Mouse (Mus musculus) lung, embryonic 15.5 days (tissue): ENCODE measurements at regions not wholly inside any gene's neighbourhood (a gene's known extent, or its start where the extent isn't known, plus 50 kb on each side); places are given as distances from the start of the nearest gene placed in this dataset.
A peak's percentile ranks its signal among the peaks of the same experiment; 100 is the strongest.
"Not testable (repeated sequence)": the region's sequence is repeated elsewhere in the genome, so short reads cannot be mapped to it uniquely, and the experiment has no call there.

Experiments used
- ATAC-seq: fragments of 200-750 bp; cut with Nextera tagmentation; 2 replicates; pipeline ENCODE4 v1.8.0; 2017; ENCODE audit warnings: moderate number of reproducible peaks, borderline replicate concordance; ENCODE audit not compliant: low FRiP score, low TSS enrichment; ENCODE audit errors: extremely low read depth
- H3K27ac ChIP-seq: fragments of 300-500 bp; sonication (generic); 2 replicates; pipeline ENCODE4 v1.5.1; 2015; ENCODE audit warnings: moderate library complexity, mild to moderate bottlenecking, inconsistent platforms
- H3K27me3 ChIP-seq: fragments of 300-500 bp; sonication (generic); 2 replicates; pipeline ENCODE4 v1.6.1; 2015; ENCODE audit warnings: inconsistent platforms
- H3K36me3 ChIP-seq: fragments of 300-500 bp; sonication (generic); 2 replicates; pipeline ENCODE4 v1.6.1; 2015; ENCODE audit warnings: inconsistent platforms
- H3K4me1 ChIP-seq: fragments of 300-500 bp; sonication (generic); 2 replicates; pipeline ENCODE4 v1.6.1; 2015; ENCODE audit warnings: inconsistent platforms
- H3K4me2 ChIP-seq: fragments of 300-500 bp; sonication (generic); 2 replicates; pipeline ENCODE4 v1.6.1; 2015; ENCODE audit warnings: inconsistent platforms, mild to moderate bottlenecking, moderate library complexity
- H3K4me3 ChIP-seq: fragments of 300-500 bp; sonication (generic); 2 replicates; pipeline ENCODE4 v1.5.1; 2015; ENCODE audit warnings: mild to moderate bottlenecking, inconsistent platforms
- H3K9ac ChIP-seq: fragments of 300-500 bp; sonication (generic); 2 replicates; pipeline ENCODE4 v1.6.1; 2015; ENCODE audit warnings: inconsistent platforms
- H3K9me3 ChIP-seq: fragments of 300-500 bp; sonication (generic); 2 replicates; pipeline ENCODE4 v1.6.1; 2016; ENCODE audit warnings: inconsistent platforms
- WGBS: fragments of 180-500 bp; shearing (Covaris S2); methylation state at CpG from one replicate; pipeline ENCODE4 v1.1.7; 2015; 5-methylcytosine and 5-hydroxymethylcytosine counted together

GRCm38 (mm10) chr12:106311320-106311825 is 301.3 kb downstream of the Vrk1 start:
- Histone ChIP-seq H3K36me3 (no peaks in the 10 kb centered on the region), H3K4me2 (peak overlapping the region; percentile 79), H3K27me3 (peaks cover 25% of the 10 kb centered on the region), H3K9me3 (no peaks in the 10 kb centered on the region), H3K4me3 (peak overlapping the region; percentile 44), H3K27ac (no peak overlapping the region), H3K4me1 (no peaks in the 10 kb centered on the region), H3K9ac (peak overlapping the region; percentile 34; the same call in 1 of the 2 replicates)
- WGBS, result 46% methylated on average over 7 of the region's 7 CpGs
- no peak for ATAC-seq

GRCm38 (mm10) chr12:106311831-106312600 is 302.0 kb downstream of the Vrk1 start:
- H3K4me2 ChIP-seq, result no peak overlapping the region
- no peak overlapping the region for H3K27ac ChIP-seq
- H3K27me3 ChIP-seq, result peaks cover 18% of the 10 kb centered on the region
- no peaks in the 10 kb centered on the region for H3K36me3 ChIP-seq
- no peaks in the 10 kb centered on the region for H3K9me3 ChIP-seq
- H3K4me1 ChIP-seq, result no peaks in the 10 kb centered on the region
- no peak for ATAC-seq
- no peak overlapping the region for H3K9ac ChIP-seq
- WGBS, result 85% methylated on average over 17 of the region's 17 CpGs
- no peak overlapping the region for H3K4me3 ChIP-seq

GRCm38 (mm10) chr12:106317738-106318137 is 307.7 kb downstream of the Vrk1 start:
- Histone ChIP-seq H3K9me3 (no peaks in the 10 kb centered on the region), H3K4me3 (no peak overlapping the region), H3K27ac (no peak overlapping the region), H3K36me3 (no peaks in the 10 kb centered on the region), H3K9ac (no peak overlapping the region), H3K27me3 (no peaks in the 10 kb centered on the region), H3K4me2 (no peak overlapping the region), H3K4me1 (no peaks in the 10 kb centered on the region)
- 68% methylated on average over 16 of the region's 16 CpGs for WGBS
- no peak for ATAC-seq

- 75% methylated on average over 7 of the region's 7 CpGs for WGBS
- no peaks in the 10 kb centered on the region for H3K27me3 ChIP-seq
- no peak overlapping the region for H3K9ac ChIP-seq
- H3K4me3 ChIP-seq, result no peak overlapping the region
- H3K4me2 ChIP-seq, result no peak overlapping the region
- no peak overlapping the region for H3K27ac ChIP-seq
- no peaks in the 10 kb centered on the region for H3K4me1 ChIP-seq
- H3K36me3 ChIP-seq, result no peaks in the 10 kb centered on the region
- ATAC-seq, result no peak
- H3K9me3 ChIP-seq, result no peaks in the 10 kb centered on the region
These were observed 311.5 kb downstream of the Vrk1 start for GRCm38 (mm10) chr12:106321511-106321910.

- H3K36me3 ChIP-seq, result no peaks in the 10 kb centered on the region
- 58% methylated on average over 4 of the region's 4 CpGs for WGBS
These were observed 316.6 kb downstream of the Vrk1 start for GRCm38 (mm10) chr12:106326611-106327010.

GRCm38 (mm10) chr12:106327351-106327750 is 317.3 kb downstream of the Vrk1 start:
- H3K9ac ChIP-seq, result no peak overlapping the region
- no peak overlapping the region for H3K4me2 ChIP-seq
- H3K27me3 ChIP-seq, result no peaks in the 10 kb centered on the region
- H3K4me3 ChIP-seq, result no peak overlapping the region
- no peaks in the 10 kb centered on the region for H3K36me3 ChIP-seq
- no peaks in the 10 kb centered on the region for H3K4me1 ChIP-seq
- H3K27ac ChIP-seq, result no peak overlapping the region
- 52% methylated on average over 5 of the region's 5 CpGs for WGBS
- no peak for ATAC-seq
- no peaks in the 10 kb centered on the region for H3K9me3 ChIP-seq

More at GRCm38 (mm10) chr12:106326611-106327010, 316.6 kb downstream of the Vrk1 start:
- no peaks in the 10 kb centered on the region for H3K4me1 ChIP-seq
- H3K9me3 ChIP-seq, result no peaks in the 10 kb centered on the region
- no peak for ATAC-seq
- H3K9ac ChIP-seq, result no peak overlapping the region
- H3K4me2 ChIP-seq, result no peak overlapping the region
- H3K27me3 ChIP-seq, result no peaks in the 10 kb centered on the region
- no peak overlapping the region for H3K4me3 ChIP-seq
- H3K27ac ChIP-seq, result no peak overlapping the region

GRCm38 (mm10) chr12:106357867-106358266 is 347.8 kb downstream of the Vrk1 start:
- H3K27ac ChIP-seq, result no peak overlapping the region
- WGBS, result 85% methylated on average over 9 of the region's 9 CpGs
- no peaks in the 10 kb centered on the region for H3K4me1 ChIP-seq
- H3K4me2 ChIP-seq, result no peak overlapping the region
- no peak for ATAC-seq
- no peaks in the 10 kb centered on the region for H3K36me3 ChIP-seq
- no peak overlapping the region for H3K4me3 ChIP-seq
- no peaks in the 10 kb centered on the region for H3K27me3 ChIP-seq
- H3K9me3 ChIP-seq, result no peaks in the 10 kb centered on the region
- H3K9ac ChIP-seq, result no peak overlapping the region

GRCm38 (mm10) chr12:106361646-106362045 is 351.6 kb downstream of the Vrk1 start:
- 47% methylated on average over 7 of the region's 7 CpGs for whole genome bisulfite sequencing
- not testable (repeated sequence) for H3K36me3 ChIP-seq, H3K27me3 ChIP-seq, H3K4me1 ChIP-seq, H3K4me2 ChIP-seq, ATAC-seq, H3K4me3 ChIP-seq, H3K9ac ChIP-seq, H3K27ac ChIP-seq, H3K9me3 ChIP-seq

- Histone ChIP-seq H3K9me3 (no peaks in the 10 kb centered on the region), H3K4me2 (no peak overlapping the region), H3K4me3 (no peak overlapping the region), H3K27ac (no peak overlapping the region), H3K9ac (no peak overlapping the region), H3K27me3 (peaks cover 18% of the 10 kb centered on the region), H3K36me3 (no peaks in the 10 kb centered on the region), H3K4me1 (no peaks in the 10 kb centered on the region; the same call in 1 of the 2 replicates)
- WGBS, result 48% methylated on average over 12 of the region's 12 CpGs
- ATAC-seq, result no peak
These were observed 364.9 kb downstream of the Vrk1 start for GRCm38 (mm10) chr12:106374840-106375375.

- ATAC-seq, result no peak
- H3K9ac ChIP-seq, result no peak overlapping the region
- H3K27me3 ChIP-seq, result peaks cover 21% of the 10 kb centered on the region
- no peak overlapping the region for H3K4me3 ChIP-seq
- no peaks in the 10 kb centered on the region; the same call in 1 of the 2 replicates for H3K4me1 ChIP-seq
- H3K4me2 ChIP-seq, result no peak overlapping the region
- H3K36me3 ChIP-seq, result no peaks in the 10 kb centered on the region
- whole genome bisulfite sequencing, result 89% methylated on average over 13 of the region's 13 CpGs
- H3K27ac ChIP-seq, result no peak overlapping the region
- H3K9me3 ChIP-seq, result no peaks in the 10 kb centered on the region
These were observed 365.9 kb downstream of the Vrk1 start for GRCm38 (mm10) chr12:106375886-106376285.

GRCm38 (mm10) chr12:106376783-106377182 is 366.8 kb downstream of the Vrk1 start:
- Histone ChIP-seq H3K9ac (no peak overlapping the region), H3K4me1 (no peaks in the 10 kb centered on the region; the same call in 1 of the 2 replicates), H3K27ac (no peak overlapping the region), H3K9me3 (no peaks in the 10 kb centered on the region), H3K4me2 (no peak overlapping the region), H3K27me3 (peaks cover 21% of the 10 kb centered on the region), H3K36me3 (no peaks in the 10 kb centered on the region), H3K4me3 (no peak overlapping the region)
- no peak for ATAC-seq
- WGBS, result 64% methylated on average over 12 of the region's 12 CpGs

GRCm38 (mm10) chr12:106377281-106377680 is 367.3 kb downstream of the Vrk1 start:
- ATAC-seq, result no peak
- no peaks in the 10 kb centered on the region; the same call in 1 of the 2 replicates for H3K4me1 ChIP-seq
- no peaks in the 10 kb centered on the region for H3K36me3 ChIP-seq
- no peaks in the 10 kb centered on the region for H3K9me3 ChIP-seq
- H3K4me2 ChIP-seq, result no peak overlapping the region
- H3K27ac ChIP-seq, result no peak overlapping the region
- peaks cover 21% of the 10 kb centered on the region for H3K27me3 ChIP-seq
- no peak overlapping the region for H3K4me3 ChIP-seq
- H3K9ac ChIP-seq, result no peak overlapping the region
- WGBS, result 92% methylated on average over 1 of the region's 1 CpGs
